Mouse (Mus musculus): ENCODE measurements around the gene Armc6. TPM values are rescaled to one million over a fixed set of nuclear protein-coding genes. Genes with fewer than 3 reads are reported as not detected.

Gene Armc6
- 36.5 and 40.3 TPM in 2 replicates for polyA plus RNA-seq (2021; fragmentation: Nextera tagmentation)
- long read RNA-seq, experiment 1, transcript Armc6-201 (8 exons, 2,263 nt) = major isoform, 134 of 311 reads
- long read RNA-seq, experiment 1, partial matches to known transcripts = 88 of 311 reads
- long read RNA-seq, experiment 1, other reads (novel, unspliced or antisense) = 86 of 311 reads
- long read RNA-seq, experiment 2, transcript Armc6-201 (8 exons, 2,263 nt) = major isoform, 18 of 47 reads
- long read RNA-seq, experiment 2, partial matches to known transcripts = 16 of 47 reads
- long read RNA-seq, experiment 2, other reads (novel, unspliced or antisense) = 13 of 47 reads

GRCm38 (mm10) chr8:70234080-70234780 is at the start of gene Armc6, which contains the start of gene Sugp2:
Armc6 (minus strand) TSS chr8:70234466.
Sugp2 (plus strand) TSS chr8:70234226.

GRCm38 (mm10) chr8:70282603-70283135 is 48.4 kb upstream of the Armc6 start, which contains the start of gene Homer3:
Homer3 (plus strand) TSS chr8:70282827.

DNA sequence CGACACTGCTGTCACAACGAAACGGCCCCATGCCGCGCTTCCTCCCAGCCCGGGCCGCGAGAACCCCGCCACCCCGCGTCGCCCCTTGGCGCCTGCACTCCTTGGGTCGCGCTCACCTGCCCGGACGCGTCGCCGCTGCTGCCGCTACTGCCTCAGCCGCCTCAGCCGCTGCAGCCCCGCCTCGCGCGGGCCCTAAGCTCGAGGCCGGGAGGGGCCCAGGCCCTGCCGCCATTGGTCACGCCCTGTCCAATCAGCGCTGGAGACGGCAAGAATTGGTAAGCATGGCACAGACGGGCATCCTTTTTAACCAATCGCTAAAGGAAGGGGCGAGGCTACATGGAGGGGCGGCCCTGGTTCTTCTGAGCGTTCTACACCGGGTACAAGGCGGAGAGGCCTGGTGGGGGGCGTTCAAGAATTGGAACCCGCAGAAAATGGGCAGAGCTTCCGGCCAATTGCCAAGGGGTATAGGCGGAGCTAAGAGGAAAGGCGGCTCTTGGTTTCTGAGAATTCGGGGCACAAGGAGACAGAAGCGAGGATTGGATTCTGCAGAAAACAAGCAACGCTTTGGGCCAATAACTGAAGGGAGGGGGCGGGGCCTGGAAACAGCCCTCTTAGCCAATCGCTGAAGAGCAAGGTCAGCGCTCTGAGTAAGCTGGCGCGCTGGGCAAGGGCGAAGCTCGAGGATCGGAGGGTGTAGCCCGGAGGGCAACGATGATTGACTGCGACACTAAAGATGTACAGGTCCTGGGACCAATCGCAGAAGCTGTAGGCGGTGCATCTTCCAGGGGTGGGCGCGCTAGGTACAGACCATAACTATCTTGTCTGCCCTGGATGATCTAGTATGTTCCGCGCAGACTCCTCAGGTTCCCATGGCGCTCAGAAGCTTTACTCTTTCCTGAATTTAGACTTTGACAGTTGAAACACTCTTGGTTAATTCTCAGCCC is 21.9 kb downstream of the Armc6 start, which contains the start of gene Slc25a42:
Gene Slc25a42 (minus strand): TSS at position 194 of the 944 bp plus-strand sequence.

DNA sequence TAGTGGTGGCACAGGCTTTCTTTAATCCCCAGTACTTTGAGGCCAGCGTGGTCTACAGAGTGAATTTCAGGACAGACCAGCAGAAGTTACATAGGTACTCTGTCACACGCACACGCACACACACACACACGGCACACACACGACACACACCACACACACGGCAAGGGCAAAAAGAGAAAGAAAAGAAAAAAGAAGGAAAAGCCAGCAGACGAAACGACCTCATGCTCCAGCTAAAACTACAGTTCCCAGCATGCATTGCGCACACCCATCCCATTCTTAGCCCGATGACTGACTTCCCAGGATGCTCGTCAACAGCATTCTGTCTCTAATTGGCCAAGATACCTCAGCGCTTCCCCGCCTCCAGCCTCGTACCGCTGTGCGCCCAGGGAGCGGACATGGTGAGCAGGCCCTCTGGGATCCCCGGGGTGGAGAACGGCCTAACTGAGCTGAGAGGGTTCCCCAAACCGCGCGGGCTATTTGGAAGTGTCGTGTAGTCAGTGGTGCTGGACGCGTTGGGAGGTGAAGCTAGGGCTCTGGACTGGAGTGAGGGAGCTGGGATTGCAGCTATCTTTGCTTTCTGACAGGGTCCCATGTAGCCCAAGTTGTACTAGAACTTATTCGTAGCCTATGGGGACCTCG is 62.1 kb downstream of the Armc6 start, which contains the start of gene Tmem161a:
Gene Tmem161a (plus strand): TSS at position 314 of the 639 bp plus-strand sequence.

Other genes starting within 250 kb of the Armc6 start
- gene Gatad2a, start 238.1 kb downstream of the Armc6 start, polyA plus RNA-seq (2021; fragmentation: Nextera tagmentation) = 6.8 and 8.7 TPM in 2 replicates
- 24.8 and 37.2 TPM in 2 replicates for gene Mau2, start 191.7 kb downstream of the Armc6 start, polyA plus RNA-seq (2021; fragmentation: Nextera tagmentation)
- gene Sugp1, start 191.7 kb downstream of the Armc6 start, polyA plus RNA-seq (2021; fragmentation: Nextera tagmentation) = 27.5 and 30.4 TPM in 2 replicates
- gene Tm6sf2, start 161.5 kb downstream of the Armc6 start, polyA plus RNA-seq (2021; fragmentation: Nextera tagmentation) = 0.18 TPM in 2 replicates
- gene Hapln4, start 151.0 kb downstream of the Armc6 start, polyA plus RNA-seq (2021; fragmentation: Nextera tagmentation) = 54.9 and 60.9 TPM in 2 replicates
- 109 and 132 TPM in 2 replicates for gene Ncan, start 113.6 kb downstream of the Armc6 start, polyA plus RNA-seq (2021; fragmentation: Nextera tagmentation)
- 34.7 and 36.6 TPM in 2 replicates for gene Nr2c2ap, start 103.1 kb downstream of the Armc6 start, polyA plus RNA-seq (2021; fragmentation: Nextera tagmentation)
- 12.7 and 15.3 TPM in 2 replicates for gene Rfxank, start 95.3 kb downstream of the Armc6 start, polyA plus RNA-seq (2021; fragmentation: Nextera tagmentation)
- gene Borcs8, start 95.0 kb downstream of the Armc6 start, polyA plus RNA-seq (2021; fragmentation: Nextera tagmentation) = 121 and 136 TPM in 2 replicates
- gene Mef2b, start 94.8 kb downstream of the Armc6 start, polyA plus RNA-seq (2021; fragmentation: Nextera tagmentation) = 0.36 and 0.38 TPM in 2 replicates
- 22.7 and 26.0 TPM in 2 replicates for gene Tmem161a, start 62.1 kb downstream of the Armc6 start, polyA plus RNA-seq (2021; fragmentation: Nextera tagmentation)
- 9.4 and 11.1 TPM in 2 replicates for gene Slc25a42, start 22.2 kb downstream of the Armc6 start, polyA plus RNA-seq (2021; fragmentation: Nextera tagmentation)
- gene Sugp2, start 240 bp downstream of the Armc6 start, polyA plus RNA-seq (2021; fragmentation: Nextera tagmentation) = 29.7 and 30.6 TPM in 2 replicates
- gene Homer3, start 48.4 kb upstream of the Armc6 start, polyA plus RNA-seq (2021; fragmentation: Nextera tagmentation) = 2.0 and 6.7 TPM in 2 replicates
- gene Ddx49, start 68.0 kb upstream of the Armc6 start, polyA plus RNA-seq (2021; fragmentation: Nextera tagmentation) = 21.0 and 26.7 TPM in 2 replicates
- 306 and 417 TPM in 2 replicates for gene Cope, start 68.1 kb upstream of the Armc6 start, polyA plus RNA-seq (2021; fragmentation: Nextera tagmentation)
- 86.2 and 92.0 TPM in 2 replicates for gene Cers1, start 81.3 kb upstream of the Armc6 start, polyA plus RNA-seq (2021; fragmentation: Nextera tagmentation)
- 8.7 and 22.3 TPM in 2 replicates for gene Gdf1, start 95.4 kb upstream of the Armc6 start, polyA plus RNA-seq (2021; fragmentation: Nextera tagmentation)
- 4.3 and 7.7 TPM in 2 replicates for gene Upf1, start 118.8 kb upstream of the Armc6 start, polyA plus RNA-seq (2021; fragmentation: Nextera tagmentation)
- 0.23 and 0.41 TPM in 2 replicates for gene Comp, start 139.1 kb upstream of the Armc6 start, polyA plus RNA-seq (2021; fragmentation: Nextera tagmentation)
- 53.2 and 75.6 TPM in 2 replicates for gene Crtc1, start 205.1 kb upstream of the Armc6 start, polyA plus RNA-seq (2021; fragmentation: Nextera tagmentation)
- gene Klhl26, start 242.5 kb upstream of the Armc6 start, polyA plus RNA-seq (2021; fragmentation: Nextera tagmentation) = 30.8 and 37.7 TPM in 2 replicates

All from left cerebral cortex, adult 6 months (tissue).